Mouse (Mus musculus) heart, postnatal 4 days (tissue): Measurements from ENCODE around the gene Atp2b1. TPM values are rescaled to one million over a fixed set of nuclear protein-coding genes. Genes with fewer than 3 reads are reported as not detected.

ENCODE experiments used
- DNase-seq: peaks from one replicate; pipeline ENCODE4 v3.0.0; 2021
- total RNA-seq, 2 experiments: library from RNA; stranded (reverse); gene quantifications; 2 replicates each; pipeline ENCODE4 v1.2.3; 2021

Atp2b1 gene
- total RNA-seq, 2 experiments from 2014 or later: 82.7 to 83.4 TPM

GRCm38 (mm10) chr10:98916011-98916780, 2.0 kb downstream of the Atp2b1 start:
- DNase-seq: no peak

- no peak for DNase-seq
Observed at GRCm38 (mm10) chr10:98916781-98917340, 2.7 kb downstream of the Atp2b1 start.

GRCm38 (mm10) chr10:98925081-98925480, 10.9 kb downstream of the Atp2b1 start:
- no peak for DNase-seq

- no peak for DNase-seq
Observed at GRCm38 (mm10) chr10:98926991-98927390, 12.8 kb downstream of the Atp2b1 start.

- no peak for DNase-seq
Observed at GRCm38 (mm10) chr10:98929444-98929843, 15.2 kb downstream of the Atp2b1 start.

- DNase-seq: no peak
Observed at GRCm38 (mm10) chr10:98930143-98930542, 15.9 kb downstream of the Atp2b1 start.

GRCm38 (mm10) chr10:98940137-98940536, 25.9 kb downstream of the Atp2b1 start:
- DNase-seq: no peak

- DNase-seq: no peak
Observed at GRCm38 (mm10) chr10:98940799-98941198, 26.6 kb downstream of the Atp2b1 start.

- no peak for DNase-seq
Observed at GRCm38 (mm10) chr10:98941991-98942390, 27.8 kb downstream of the Atp2b1 start.

GRCm38 (mm10) chr10:98942999-98943398, 28.8 kb downstream of the Atp2b1 start:
- no peak for DNase-seq

- DNase-seq: no peak
Observed at GRCm38 (mm10) chr10:98943894-98944293, 29.7 kb downstream of the Atp2b1 start.

GRCm38 (mm10) chr10:98946031-98946791, 32.0 kb downstream of the Atp2b1 start:
- no peak for DNase-seq

GRCm38 (mm10) chr10:98947206-98947605, 33.0 kb downstream of the Atp2b1 start:
- DNase-seq: no peak

- DNase-seq: no peak
Observed at GRCm38 (mm10) chr10:98948096-98948495, 33.9 kb downstream of the Atp2b1 start.

- no peak for DNase-seq
Observed at GRCm38 (mm10) chr10:98949750-98950149, 35.5 kb downstream of the Atp2b1 start.

GRCm38 (mm10) chr10:98951286-98952270, 37.4 kb downstream of the Atp2b1 start:
- no peak for DNase-seq

GRCm38 (mm10) chr10:98954230-98954993, 40.2 kb downstream of the Atp2b1 start:
- DNase-seq: no peak

- DNase-seq: no peak
Observed at GRCm38 (mm10) chr10:98956124-98956523, 41.9 kb downstream of the Atp2b1 start.

GRCm38 (mm10) chr10:98958752-98959151, 44.5 kb downstream of the Atp2b1 start:
- no peak for DNase-seq

- DNase-seq: no peak
Observed at GRCm38 (mm10) chr10:98959385-98959784, 45.2 kb downstream of the Atp2b1 start.

- no peak for DNase-seq
Observed at GRCm38 (mm10) chr10:98960911-98961310, 46.7 kb downstream of the Atp2b1 start.
